Mouse (Mus musculus) left cerebral cortex, postnatal 14 days (tissue): Measurements from ENCODE around the gene Gm38394. TPM values are rescaled to one million over a fixed set of nuclear protein-coding genes. Genes with fewer than 3 reads are reported as not detected.

Source experiments
- DNase-seq, 2 experiments: peaks; one replicate each; pipeline ENCODE4 v3.0.0; 2021 to 2022; ENCODE audit warnings: low spot score in 2 of 2, mixed read lengths in 1 of 2
- intact Hi-C: fragments of 180-260 bp; cut with DNase I; formaldehyde crosslinking; loops from one replicate; pipeline ENCODE4 v1.15.1; 2025
- total RNA-seq, 2 experiments: library from RNA; stranded (reverse); gene quantifications; 2 replicates each; pipeline ENCODE4 v1.2.3; 2021

The Gm38394 gene
- total RNA-seq, 2 experiments from 2014 or later: 24.9 to 26.0 TPM

DNA sequence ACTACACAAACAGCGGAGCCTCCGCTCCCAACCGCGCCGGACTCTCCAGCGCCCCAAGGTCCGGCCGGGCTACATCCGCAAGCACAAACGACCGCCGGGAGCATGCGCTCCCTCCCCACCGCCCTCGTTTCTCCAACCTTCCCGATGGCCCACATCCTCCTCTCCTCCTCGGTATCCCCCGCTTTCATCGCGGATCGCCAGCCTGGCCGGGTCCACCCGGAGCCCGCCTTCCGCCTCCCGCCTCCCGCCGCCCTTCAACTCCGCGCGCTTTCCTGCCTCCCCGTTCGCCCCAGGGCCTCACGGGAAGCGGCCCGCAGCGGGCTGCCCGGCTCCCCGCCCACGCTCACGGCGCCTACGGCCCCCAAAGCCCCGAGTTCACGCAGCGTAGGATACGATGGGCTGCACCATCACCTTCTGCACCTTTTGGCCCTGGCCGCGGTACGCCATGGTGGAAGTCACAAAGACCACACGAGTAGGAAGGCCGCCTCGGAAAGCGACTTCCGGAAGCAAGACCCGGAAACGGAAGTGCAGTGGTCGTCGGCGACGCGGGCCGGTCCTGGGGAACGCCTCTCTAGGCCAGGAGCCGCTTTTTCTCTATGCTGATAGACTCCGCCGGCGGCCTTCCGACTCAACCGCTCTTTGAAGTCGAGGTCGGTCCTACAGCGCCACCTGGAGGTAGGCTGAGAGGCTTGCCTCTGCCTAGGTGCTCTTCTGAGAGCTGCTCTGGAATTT, 51.2 kb downstream of the Gm38394 start, which contains the start of gene Snrpe:
Gene Snrpe (minus strand): TSS at position 521 of the 732 bp plus-strand sequence.
- intact Hi-C loops: loop anchor here (2.0 to 10.0 kb wide), 4 partner anchors 229 to 475 kb away; partner anchors contain the start of gene Ppp1r15b
- DNase-seq: peak; percentile 97

- intact Hi-C loops: no loop called here
- no peak for DNase-seq
Measured at GRCm38 (mm10) chr1:133603174-133603573, 57.9 kb downstream of the Gm38394 start.

DNA sequence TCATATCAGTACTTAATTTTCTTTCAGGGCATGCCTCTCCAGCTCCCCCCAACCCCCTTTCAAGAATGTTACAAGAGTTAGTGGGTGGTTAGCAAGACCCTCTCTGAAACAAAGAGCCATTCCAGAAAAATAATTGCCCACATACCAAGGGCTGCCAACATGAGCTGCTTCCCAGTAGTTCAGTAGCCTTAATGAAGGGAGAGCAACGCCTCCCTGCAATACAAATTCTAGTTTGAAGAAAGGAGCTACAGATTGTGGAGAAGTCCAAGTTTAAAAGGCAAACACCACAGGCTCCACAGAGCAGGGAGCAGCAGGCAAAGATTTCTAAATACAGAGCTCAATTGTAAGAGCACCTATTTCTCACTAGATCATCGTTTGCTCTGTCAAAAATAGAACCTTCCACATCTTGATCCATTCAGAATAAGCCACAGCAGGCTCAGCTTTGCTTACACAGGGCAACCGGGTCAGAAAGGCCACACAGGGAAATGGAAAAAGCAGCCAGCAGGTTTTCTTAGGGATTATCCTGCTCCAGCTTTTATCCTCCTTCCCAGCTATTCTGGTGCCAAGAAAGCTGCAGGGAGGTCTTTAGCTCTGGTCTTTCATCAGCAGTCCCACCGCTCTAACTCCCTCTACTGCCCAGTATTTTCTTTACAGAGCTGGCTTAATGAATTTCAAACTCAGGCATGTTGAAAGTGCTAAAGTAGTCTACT, 64.7 kb downstream of the Gm38394 start:
- intact Hi-C loops: loop anchor here (5.0 kb wide), 1 partner anchor 214 kb away; no protein-coding TSS in a partner anchor
- DNase-seq: peak; percentile 45 to 59

- intact Hi-C loops: no loop called here
- DNase-seq: no peak
Measured at GRCm38 (mm10) chr1:133585995-133586537, 75.1 kb downstream of the Gm38394 start.

DNA sequence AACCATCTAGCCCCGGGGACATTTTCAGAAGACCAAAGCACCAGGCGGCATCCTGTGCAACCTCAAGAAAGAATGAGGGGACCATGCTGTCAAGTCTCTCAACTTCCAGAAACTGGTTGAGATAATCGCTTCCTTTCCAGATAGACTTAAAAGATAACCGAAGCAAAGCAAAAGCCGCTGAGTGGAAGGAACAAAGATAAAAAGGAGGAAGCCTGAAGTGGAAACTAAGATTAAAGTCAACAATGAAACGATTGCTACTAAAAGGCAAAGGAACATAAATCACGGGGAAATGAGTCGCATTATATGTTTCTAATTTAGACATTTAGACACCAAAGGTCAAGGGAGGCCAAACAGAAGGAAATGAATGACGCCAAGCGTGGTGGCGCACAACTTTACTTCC, 89.8 kb downstream of the Gm38394 start:
- intact Hi-C loops: no loop called here
- DNase-seq: no peak

Other genes starting within 250 kb of the Gm38394 start
- gene Sox13, start 236.9 kb downstream of the Gm38394 start, total RNA-seq: 1 to 10 TPM; 6.5 to 9.9 TPM
- 10 to 100 TPM; 62.4 to 68.3 TPM for gene Snrpe, start 51.0 kb downstream of the Gm38394 start, total RNA-seq
- gene Zbed6, start 433 bp downstream of the Gm38394 start, total RNA-seq: 1 to 10 TPM; 5.5 to 6.0 TPM
- under 1 TPM; 0.23 to 0.53 TPM for gene Lax1, start 28.8 kb upstream of the Gm38394 start, total RNA-seq
- gene Atp2b4, start 139.7 kb upstream of the Gm38394 start, total RNA-seq: 100 to 1,000 TPM; 237 to 245 TPM
- gene Optc, start 246.7 kb upstream of the Gm38394 start, total RNA-seq: 1 to 10 TPM; 1.9 to 2.2 TPM